Mouse (Mus musculus): ENCODE data around the gene Mars2.

Mars2 gene

DNA sequence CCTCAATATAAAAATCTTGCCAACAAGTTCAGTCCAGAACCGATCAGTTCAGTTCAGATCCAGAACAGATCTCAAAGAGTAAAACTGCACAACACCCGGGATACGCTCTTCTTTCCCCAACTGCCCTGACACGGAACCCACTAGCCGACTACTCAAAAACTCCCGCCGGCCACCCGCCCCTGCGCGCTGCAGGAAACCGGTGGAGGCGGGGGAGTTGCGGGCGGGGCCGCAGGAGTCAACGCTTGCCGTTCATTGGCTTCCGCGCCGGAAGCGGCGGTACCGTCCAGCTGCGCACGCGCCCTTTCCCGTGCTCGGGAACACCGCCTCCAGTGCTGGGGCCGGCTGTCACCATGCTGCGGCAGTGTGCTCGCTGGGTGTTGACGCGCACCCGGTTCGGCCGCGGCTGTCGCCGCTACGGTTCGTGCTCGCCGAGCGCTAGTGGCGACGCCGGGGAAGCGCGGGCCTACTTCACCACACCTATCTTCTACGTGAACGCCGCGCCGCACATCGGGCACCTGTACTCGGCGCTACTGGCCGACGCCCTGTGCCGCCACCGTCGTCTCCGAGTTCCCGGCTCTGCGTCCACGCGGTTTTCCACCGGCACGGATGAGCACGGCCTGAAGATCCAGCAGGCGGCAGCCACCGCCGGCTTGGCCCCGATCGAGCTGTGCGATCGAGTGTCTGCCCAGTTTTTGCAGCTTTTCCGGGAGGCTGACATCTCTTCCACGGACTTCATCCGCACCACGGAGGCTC, at the start of gene Mars2:
Mars2 (plus strand) TSS at position 288 of the 753 bp plus-strand sequence.
- DNase-seq = peak; percentile 98

DNA sequence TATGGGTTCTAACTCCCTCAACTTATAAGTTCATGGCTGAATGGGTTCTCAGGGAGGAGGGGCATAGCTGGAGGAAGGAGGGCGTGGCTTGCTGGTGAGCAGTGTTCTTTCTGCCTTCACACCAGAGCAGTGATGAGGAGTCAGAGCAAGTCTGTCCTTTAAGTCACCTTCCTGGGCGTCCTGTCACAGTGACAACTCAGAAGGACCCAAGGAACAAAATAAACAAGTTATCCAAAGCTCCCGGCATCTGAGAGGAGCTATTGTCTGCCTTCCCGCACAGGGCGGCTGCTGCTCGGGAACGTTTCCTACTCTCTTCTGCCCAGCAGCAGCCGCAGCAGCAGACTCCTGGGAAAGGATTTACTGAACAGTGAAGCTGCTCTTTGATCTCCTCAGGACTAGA, 45.0 kb upstream of the Mars2 start:
- no peak for DNase-seq

- DNase-seq = peak; percentile 69
Observed at GRCm38 (mm10) chr1:55192824-55193223, 44.2 kb upstream of the Mars2 start.

GRCm38 (mm10) chr1:55193316-55193715, 43.7 kb upstream of the Mars2 start:
- DNase-seq = no peak

- DNase-seq = no peak
Observed at GRCm38 (mm10) chr1:55194064-55194915, 42.7 kb upstream of the Mars2 start.

GRCm38 (mm10) chr1:55195021-55195420, 42.0 kb upstream of the Mars2 start:
- DNase-seq = no peak

DNA sequence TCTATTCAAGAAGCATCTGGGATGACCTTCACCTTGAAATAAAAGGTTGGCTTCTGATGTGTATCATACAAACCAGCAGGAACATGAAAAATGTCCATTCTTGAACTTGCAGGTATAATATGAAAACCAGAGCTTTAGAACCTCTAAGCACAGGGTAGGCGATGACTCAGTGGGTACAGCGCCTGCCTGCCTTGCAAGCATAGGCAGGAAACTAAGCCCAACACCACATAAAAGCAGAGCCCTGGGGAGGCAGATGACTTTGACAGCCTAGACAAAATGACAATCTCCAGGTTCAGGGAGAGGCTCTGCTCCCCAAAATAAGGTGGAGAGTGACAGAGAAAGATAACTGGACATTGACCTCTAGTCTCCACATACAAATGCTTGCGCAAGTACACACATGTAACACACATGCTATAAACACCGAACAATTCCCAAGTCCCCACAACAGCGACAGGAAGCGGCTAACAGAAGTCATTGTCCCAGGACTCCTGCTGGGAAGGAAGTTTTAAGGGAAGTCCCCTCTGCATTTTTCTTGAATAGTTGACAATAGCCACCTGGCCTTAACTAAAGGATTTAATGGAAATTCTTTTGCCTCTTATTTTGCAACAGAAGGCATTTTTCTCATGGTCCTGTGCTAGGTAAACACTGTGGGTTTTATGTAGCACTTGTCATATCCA, 40.5 kb upstream of the Mars2 start:
- peak; percentile 43 for DNase-seq

- no peak for DNase-seq
Observed at GRCm38 (mm10) chr1:55198719-55199118, 38.3 kb upstream of the Mars2 start.

DNA sequence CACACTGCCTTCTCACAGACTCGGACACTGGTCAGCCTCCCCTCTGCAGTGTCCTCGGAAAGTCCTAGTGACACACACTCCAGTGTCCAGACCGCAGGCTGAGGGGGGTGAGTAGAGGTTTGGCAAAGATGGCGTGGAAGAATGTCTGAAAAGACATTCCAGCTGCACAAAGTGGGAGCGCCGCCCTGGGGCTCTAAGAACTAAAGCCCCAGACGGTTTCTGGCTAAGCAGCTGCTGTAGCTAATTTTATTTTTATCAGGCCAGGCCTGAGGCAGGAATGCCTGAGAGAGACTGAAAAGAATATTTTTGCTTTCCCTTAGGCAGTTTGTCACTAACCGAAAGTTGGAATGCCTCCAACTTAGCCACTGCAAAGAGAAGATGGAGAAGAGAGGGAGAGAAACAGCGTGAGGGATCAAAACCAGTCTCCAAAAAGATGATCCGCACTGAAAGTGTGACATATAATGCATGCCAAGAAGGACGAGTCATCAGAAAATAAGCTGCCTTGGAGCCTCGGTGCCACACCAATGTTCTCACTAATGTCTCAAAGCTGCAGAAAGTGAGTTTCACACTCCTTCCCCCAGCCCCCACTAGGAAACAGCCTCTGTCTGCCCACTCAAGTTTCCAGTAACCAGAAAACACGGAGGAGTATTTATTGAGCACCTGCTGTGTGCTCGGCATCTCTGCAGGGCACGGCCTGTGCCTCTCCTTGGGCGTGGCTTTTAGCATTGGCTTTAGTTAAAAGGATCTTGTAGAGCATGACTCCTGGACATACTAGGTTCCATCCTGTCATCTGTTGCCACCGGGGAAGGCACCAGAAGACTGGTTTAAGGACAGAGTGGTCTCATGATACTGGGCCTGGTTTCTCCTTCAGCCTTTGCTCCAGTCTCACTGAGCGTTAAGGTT, 34.9 kb upstream of the Mars2 start:
- no peak for DNase-seq

GRCm38 (mm10) chr1:55205808-55206327, 31.1 kb upstream of the Mars2 start:
- DNase-seq = no peak

DNA sequence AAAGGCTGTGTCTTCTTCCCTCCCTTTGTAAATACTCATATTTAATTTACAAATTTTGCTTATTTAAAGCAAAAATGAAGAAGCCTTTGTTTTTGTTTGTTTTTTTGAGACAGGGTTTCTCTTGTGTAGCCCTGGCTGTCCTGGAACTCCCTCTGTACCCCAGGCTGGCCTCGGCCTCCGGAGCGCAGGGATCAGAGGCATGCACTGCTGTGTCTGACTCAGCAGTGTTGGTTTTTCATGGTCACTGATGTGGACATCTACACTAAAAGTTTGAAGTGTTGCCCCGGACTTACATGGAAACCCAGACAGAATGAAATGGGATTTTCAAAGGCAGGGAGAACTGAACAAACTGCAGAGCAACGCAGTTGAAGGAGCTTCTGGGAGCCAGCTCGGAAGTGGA, 29.4 kb upstream of the Mars2 start:
- DNase-seq = no peak

GRCm38 (mm10) chr1:55208500-55209140, 28.4 kb upstream of the Mars2 start:
- DNase-seq = peak; percentile 28

DNA sequence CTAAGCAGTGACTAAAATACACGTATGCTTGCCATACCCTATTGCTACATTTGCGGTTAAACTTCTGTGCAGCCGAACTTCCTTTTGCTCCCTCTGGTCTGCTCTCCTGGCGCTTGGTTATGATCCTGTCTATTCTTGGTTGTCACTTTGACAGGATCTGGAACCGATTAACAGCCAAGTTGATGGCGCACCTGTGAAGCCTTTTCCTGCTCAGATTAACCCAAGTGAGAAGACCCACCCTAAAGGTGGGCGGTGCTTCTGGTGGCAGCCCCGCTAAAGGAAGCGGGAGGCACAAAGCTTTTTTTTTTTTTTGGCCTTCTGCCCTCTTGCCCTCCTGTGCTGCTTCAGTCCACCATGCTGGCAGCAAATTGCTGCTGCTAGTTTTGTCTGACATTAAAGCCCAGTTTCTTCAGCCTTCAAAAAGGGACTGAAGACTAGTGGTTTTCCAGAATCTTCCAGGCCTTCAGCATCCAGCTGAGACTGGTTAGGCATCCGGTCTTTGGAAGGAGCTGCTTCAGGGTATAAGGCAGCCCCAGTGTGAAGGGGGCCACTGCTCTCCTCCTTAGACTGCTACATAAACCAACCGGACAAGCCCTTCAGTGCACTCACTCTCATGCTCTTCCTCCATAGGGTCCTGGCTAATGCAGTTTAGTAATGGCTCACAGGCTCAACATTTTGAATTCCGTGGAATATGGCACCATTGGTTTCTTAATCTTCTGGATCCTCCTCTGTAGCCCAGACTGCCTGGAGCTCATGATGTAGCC, 26.6 kb upstream of the Mars2 start:
- DNase-seq = peak; percentile 67

- no peak for DNase-seq
Observed at GRCm38 (mm10) chr1:55211081-55211480, 25.9 kb upstream of the Mars2 start.

DNA sequence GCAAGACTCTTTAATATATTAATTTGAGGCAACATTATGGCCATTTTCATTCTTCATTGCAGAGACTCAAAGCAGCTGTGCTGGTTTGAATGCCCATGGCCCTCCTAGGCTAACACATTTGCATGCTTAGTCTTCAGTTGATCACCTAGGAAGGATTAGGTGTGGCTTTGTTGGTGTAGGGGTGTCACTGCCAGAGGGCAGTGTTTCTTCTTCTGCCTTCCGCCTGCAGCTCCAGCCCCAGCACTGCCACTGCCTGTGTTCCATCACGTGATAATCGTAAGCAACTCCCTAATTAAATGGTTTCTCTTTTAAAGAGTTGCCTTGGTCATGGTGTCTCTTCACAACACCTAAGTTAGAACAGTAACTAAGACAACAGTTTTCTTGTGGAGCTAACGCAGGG, 24.2 kb upstream of the Mars2 start:
- DNase-seq = no peak

DNA sequence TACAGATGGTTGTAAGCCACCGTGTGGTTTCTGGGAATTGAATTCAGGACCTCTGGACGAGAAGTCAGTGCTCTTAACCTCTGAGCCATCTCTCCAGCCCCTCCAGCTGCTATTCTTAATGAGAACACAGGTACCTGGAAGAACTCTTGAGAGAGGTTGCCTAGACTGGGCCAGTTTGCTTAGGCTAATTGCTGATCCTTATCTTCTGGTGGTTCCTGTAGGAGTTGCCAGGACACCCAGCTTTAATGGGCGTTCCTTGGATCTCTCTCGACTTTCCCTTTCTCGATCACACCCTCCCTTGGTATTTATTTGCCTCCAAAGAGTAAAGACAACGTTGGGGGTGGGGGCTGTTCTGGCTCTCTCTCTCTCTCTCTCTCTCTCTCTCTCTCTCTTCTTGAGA, 23.5 kb upstream of the Mars2 start:
- DNase-seq = no peak

DNA sequence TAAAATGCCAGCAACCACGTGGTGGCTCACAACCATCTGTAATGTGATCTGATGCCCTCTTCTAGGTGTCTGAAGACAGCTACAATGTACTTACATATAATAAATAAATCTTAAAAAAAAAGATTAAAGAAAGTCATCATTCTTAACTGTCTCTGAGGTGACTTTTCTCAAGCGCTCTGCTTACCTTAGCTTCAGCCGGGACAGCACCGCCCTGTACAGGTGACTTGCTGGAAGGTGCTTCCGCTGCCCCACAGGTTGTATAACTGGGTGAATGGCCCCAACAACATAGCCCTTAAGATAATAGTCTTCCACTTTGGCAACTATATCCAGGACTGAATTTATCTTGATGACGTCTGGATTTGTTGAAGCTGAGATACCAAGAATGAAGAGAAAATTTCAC, 23.0 kb upstream of the Mars2 start:
- no peak for DNase-seq

- peak; percentile 56 for DNase-seq
Observed at GRCm38 (mm10) chr1:55215185-55215813, 21.7 kb upstream of the Mars2 start.

DNA sequence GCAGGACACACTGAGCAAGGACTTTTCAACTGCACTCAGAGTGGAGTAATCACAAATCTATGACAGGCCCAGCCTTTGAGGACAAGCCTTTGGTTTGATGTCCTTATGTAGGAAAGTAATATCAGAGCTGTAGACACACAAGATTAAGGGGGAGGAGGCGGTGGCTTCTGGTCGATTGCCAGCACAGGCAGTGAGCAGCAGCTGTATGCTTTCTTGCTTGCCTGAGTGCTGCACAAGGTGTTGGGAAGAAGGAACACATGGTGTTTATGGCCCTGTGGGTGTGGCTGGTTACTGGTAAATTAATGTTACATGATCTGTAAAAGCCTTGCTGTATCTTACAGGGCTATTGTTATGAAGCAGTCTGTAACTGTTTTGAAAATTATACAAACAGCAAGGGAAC, 19.8 kb upstream of the Mars2 start:
- DNase-seq = no peak

DNA sequence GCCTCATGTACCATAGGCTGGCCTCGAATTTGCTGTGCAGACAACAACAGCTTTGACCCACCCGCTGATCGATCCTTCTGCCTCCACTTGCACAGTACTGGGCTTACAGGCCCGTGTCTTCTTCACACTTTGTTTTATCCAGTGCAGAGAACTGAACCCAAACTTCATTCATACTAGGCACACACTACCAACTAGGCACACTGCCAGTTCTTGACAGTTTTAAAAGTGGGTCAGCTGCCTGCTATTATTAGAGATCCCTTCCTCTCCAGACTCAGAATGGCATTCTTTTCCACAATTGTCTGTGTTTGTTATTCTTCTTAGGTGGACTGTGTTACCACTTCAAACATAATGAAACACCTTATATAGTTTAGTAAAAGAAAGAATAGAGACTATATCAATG, 15.6 kb upstream of the Mars2 start:
- DNase-seq = no peak

Measured in thymus, postnatal 4 days (tissue).